Mouse (Mus musculus) megakaryocyte, embryonic 14.5 days (primary cell): ENCODE measurements at regions not wholly inside any gene's neighbourhood (a gene's known extent, or its start where the extent isn't known, plus 50 kb on each side); places are given as distances from the start of the nearest gene placed in this dataset.

Experiments used
- FLI1 ChIP-seq: IDR thresholded peaks from 2 replicates; pipeline ENCODE4 v1.6.1; 2012; ENCODE audit warnings: low read length, inconsistent platforms, mixed read lengths
- GATA1 ChIP-seq: IDR thresholded peaks from 3 replicates; pipeline ENCODE4 v1.6.1; 2012; ENCODE audit warnings: mixed read lengths, low read length, inconsistent platforms, borderline replicate concordance

- TF ChIP-seq GATA1 (no peak), FLI1 (no peak)
Observed at GRCm38 (mm10) chr15:24358398-24358797, 1055.2 kb downstream of the Basp1 start.
